Mouse (Mus musculus): ENCODE measurements around the gene Zfp37. TPM values are rescaled to one million over a fixed set of nuclear protein-coding genes. Genes with fewer than 3 reads are reported as not detected.

The Zfp37 gene
- polyA plus RNA-seq (2014; fragmentation: Illumina TruSeq; extraction: RNeasy Lipid Tissue Mini Kit (QIAGEN cat#74804); ENCODE audit: low read depth, low replicate concordance): 6.1 TPM

GRCm38 (mm10) chr4:62230769-62231168 lies at the start of gene Zfp37:
Zfp37 (minus strand) TSS chr4:62231047.

GRCm38 (mm10) chr4:62262276-62262675 lies 31.4 kb upstream of the Zfp37 start, which contains the start of gene Slc31a2:
Slc31a2 (plus strand) TSS chr4:62262562.

GRCm38 (mm10) chr4:62150811-62151210 lies 80.0 kb downstream of the Zfp37 start, which contains the start of gene Mup21:
Mup21 (minus strand) TSS chr4:62150863.

Other genes starting within 250 kb of the Zfp37 start
- not detected for gene Mup20, start 176.9 kb downstream of the Zfp37 start, polyA plus RNA-seq (2014; fragmentation: Illumina TruSeq; extraction: RNeasy Lipid Tissue Mini Kit (QIAGEN cat#74804); ENCODE audit: low read depth, low replicate concordance)
- gene Mup3, start 143.7 kb downstream of the Zfp37 start, polyA plus RNA-seq (2014; fragmentation: Illumina TruSeq; extraction: RNeasy Lipid Tissue Mini Kit (QIAGEN cat#74804); ENCODE audit: low read depth, low replicate concordance): 0.36 TPM
- gene Mup21, start 80.2 kb downstream of the Zfp37 start, polyA plus RNA-seq (2014; fragmentation: Illumina TruSeq; extraction: RNeasy Lipid Tissue Mini Kit (QIAGEN cat#74804); ENCODE audit: low read depth, low replicate concordance): not detected
- gene Slc31a2, start 31.5 kb upstream of the Zfp37 start, polyA plus RNA-seq (2014; fragmentation: Illumina TruSeq; extraction: RNeasy Lipid Tissue Mini Kit (QIAGEN cat#74804); ENCODE audit: low read depth, low replicate concordance): 66.4 TPM
- gene Fkbp15, start 129.5 kb upstream of the Zfp37 start, polyA plus RNA-seq (2014; fragmentation: Illumina TruSeq; extraction: RNeasy Lipid Tissue Mini Kit (QIAGEN cat#74804); ENCODE audit: low read depth, low replicate concordance): 27.7 TPM
- 78.7 TPM for gene Slc31a1, start 129.7 kb upstream of the Zfp37 start, polyA plus RNA-seq (2014; fragmentation: Illumina TruSeq; extraction: RNeasy Lipid Tissue Mini Kit (QIAGEN cat#74804); ENCODE audit: low read depth, low replicate concordance)
- gene Cdc26, start 177.6 kb upstream of the Zfp37 start, polyA plus RNA-seq (2014; fragmentation: Illumina TruSeq; extraction: RNeasy Lipid Tissue Mini Kit (QIAGEN cat#74804); ENCODE audit: low read depth, low replicate concordance): 61.6 TPM
- 12.0 TPM for gene Prpf4, start 177.8 kb upstream of the Zfp37 start, polyA plus RNA-seq (2014; fragmentation: Illumina TruSeq; extraction: RNeasy Lipid Tissue Mini Kit (QIAGEN cat#74804); ENCODE audit: low read depth, low replicate concordance)
- 1.4 TPM for gene Rnf183, start 204.2 kb upstream of the Zfp37 start, polyA plus RNA-seq (2014; fragmentation: Illumina TruSeq; extraction: RNeasy Lipid Tissue Mini Kit (QIAGEN cat#74804); ENCODE audit: low read depth, low replicate concordance)
- gene Wdr31, start 239.8 kb upstream of the Zfp37 start, polyA plus RNA-seq (2014; fragmentation: Illumina TruSeq; extraction: RNeasy Lipid Tissue Mini Kit (QIAGEN cat#74804); ENCODE audit: low read depth, low replicate concordance): 6.5 TPM
- gene Bspry, start 249.0 kb upstream of the Zfp37 start, polyA plus RNA-seq (2014; fragmentation: Illumina TruSeq; extraction: RNeasy Lipid Tissue Mini Kit (QIAGEN cat#74804); ENCODE audit: low read depth, low replicate concordance): 64.5 TPM